Mouse (Mus musculus): ENCODE measurements at regions not wholly inside any gene's neighbourhood (a gene's known extent, or its start where the extent isn't known, plus 50 kb on each side); places are given as distances from the start of the nearest gene placed in this dataset.

DNA sequence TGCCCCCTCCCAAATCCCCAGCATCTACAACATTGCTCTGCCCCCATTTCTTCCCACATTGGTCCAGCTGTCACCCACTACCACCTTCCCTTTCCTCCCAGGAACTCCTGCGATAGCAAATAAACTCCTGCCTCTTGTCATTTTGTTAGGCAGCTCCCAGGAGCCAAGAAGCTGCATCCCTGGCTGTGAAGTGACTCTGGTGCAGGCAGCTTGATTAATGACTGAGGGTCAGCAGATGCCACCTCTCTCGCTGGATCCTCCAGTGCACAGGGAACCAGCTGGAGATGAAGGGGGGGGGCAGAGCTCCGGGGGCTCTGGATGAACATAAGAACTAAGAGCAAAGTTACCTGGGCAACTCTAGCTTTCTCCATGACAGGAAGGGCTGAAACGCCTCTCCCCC lies 235.2 kb downstream of the Gm45692 start:
- no peak for DNase-seq (ENCODE audit: low spot score)

DNA sequence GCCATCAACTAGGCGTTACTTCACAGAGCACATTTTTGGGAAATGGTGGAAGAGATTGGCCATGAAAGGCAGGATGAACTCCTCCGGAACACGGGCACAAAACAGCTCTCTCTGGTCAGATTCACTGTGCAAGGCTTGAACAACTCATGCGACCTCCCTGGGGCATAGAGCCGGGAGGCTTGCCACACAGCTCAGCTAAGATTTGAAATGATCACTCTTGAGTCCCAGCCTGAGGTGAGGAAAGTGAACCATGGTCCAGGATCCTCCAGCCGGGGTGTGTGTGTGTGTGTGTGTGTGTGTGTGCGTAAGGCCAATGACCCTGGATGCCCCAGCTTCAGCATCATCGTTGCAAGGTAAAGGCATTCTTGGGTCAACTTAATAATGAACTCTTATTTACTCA lies 237.5 kb downstream of the Gm45692 start:
- DNase-seq (ENCODE audit: low spot score), result no peak

DNA sequence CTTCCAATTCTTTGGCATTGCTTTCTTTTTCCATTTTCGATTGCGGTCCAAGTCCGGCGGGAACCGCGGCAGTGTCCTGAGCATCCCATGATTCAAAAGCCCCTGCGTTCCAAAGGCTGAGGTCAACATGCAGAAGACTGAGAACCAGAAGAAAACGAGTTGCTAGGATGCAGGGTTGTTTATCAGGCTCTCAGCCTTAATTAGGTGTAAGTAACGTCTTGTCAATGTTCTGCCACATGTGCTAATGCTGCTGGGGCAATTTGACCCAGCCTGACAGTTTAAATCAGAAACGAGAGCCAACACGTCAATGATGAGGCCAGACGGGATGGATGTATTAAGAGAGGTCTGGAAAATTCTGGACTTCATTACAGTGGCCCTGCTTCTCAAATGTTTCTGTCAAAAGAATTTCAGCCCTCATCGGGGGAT lies 239.4 kb downstream of the Gm45692 start:
- no peak for DNase-seq (ENCODE audit: low spot score)

GRCm38 (mm10) chr8:26362366-26362765 lies 243.0 kb downstream of the Gm45692 start:
- DNase-seq (ENCODE audit: low spot score), result no peak

DNA sequence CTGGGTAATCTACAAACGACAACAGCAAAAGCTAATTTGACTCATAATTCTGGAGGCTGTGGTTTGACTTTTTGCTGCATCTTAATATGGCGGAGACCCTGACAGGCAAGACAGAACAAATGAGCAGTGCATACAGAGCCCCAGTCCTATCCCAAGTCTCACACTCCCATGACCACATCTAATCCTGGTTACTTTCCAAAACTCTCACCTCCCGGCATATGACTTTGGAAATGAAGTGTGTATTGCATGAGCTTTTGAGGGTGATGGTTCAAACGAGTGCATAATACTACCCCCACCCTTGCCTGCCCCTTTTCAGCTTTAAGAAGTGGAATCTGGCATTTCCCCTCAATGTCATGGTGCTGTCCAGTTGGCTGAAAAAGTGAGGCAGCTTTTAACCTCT lies 244.3 kb downstream of the Gm45692 start:
- DNase-seq (ENCODE audit: low spot score), result no peak

GRCm38 (mm10) chr8:26364637-26365036 lies 245.3 kb downstream of the Gm45692 start:
- peak; percentile 66 for DNase-seq (ENCODE audit: low spot score)

- DNase-seq (ENCODE audit: low spot score), result no peak
Observed at GRCm38 (mm10) chr8:26380668-26381067, 261.3 kb downstream of the Gm45692 start.

DNA sequence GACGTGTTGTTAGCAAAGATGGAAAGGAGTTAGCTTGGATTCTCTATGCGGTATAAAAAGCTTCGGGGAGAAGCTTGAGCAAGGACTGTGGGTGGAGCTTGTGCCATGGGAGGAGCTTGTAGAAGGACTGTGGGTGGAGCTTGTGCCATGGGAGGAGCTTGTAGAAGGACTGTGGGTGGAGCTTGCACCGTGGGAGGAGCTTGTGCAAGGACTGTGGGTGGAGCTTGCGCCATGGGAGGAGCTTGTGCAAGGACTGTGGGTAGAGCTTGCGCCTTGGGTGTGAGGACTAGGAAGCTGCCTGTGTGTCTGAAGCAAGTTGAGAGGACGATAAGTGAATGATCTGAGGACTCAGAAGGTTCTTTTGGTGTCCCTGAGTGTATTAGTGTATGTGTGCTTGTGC lies 263.1 kb downstream of the Gm45692 start:
- no peak for DNase-seq (ENCODE audit: low spot score)

DNA sequence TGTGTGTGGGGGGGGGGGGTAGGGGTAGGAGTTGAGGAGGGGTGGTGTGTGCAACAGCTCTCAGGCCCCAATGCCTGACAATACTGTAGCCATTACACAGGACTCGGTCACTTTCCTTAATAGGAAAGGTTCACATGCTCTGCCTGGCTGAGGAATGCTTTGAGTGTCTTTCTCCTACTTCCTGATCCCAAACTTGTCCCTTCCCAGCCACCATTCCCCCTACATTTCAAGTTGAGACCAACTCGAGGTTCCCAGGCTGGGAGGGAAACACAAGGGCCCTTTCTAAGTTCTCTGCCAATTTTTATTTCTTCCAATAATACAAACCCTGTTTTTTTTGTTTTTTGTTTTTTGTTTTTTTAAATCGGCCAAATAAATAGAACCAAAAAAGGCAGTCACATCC lies 264.6 kb downstream of the Gm45692 start:
- no peak for DNase-seq (ENCODE audit: low spot score)

DNA sequence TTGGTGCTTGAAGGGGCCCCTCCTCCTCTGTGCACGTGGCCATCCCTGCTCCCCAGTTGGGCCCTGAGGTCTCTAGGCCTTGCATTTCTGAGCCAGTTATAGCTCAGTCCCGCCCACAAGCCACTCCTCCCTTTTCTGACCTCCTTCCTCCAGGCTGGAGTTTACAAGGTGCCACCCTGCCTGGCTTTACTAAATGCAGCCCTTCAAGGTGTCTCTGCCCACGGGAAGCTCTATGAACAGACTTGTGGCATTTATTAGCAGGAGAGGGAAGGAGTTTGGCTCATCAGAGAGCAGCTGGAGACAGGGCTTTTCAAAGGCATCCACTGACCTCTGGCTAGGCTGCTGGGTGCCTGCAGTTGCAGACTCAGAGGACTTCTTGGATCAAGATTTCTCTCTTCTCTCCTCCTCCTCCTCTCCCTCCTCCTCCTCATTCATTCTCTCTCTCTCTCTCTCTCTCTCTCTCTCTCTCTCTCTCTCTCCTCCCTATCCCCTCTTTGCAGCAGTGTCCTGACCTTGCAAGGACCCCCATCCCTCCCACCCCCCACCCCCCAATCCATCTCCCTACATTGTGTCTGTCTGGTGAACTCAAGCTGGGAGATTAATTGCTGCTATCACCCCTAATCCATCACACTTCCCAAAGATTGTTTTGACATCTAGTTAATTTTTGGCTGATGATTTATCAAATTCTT lies 265.1 kb downstream of the Gm45692 start:
- DNase-seq (ENCODE audit: low spot score), result peak; percentile 51

DNA sequence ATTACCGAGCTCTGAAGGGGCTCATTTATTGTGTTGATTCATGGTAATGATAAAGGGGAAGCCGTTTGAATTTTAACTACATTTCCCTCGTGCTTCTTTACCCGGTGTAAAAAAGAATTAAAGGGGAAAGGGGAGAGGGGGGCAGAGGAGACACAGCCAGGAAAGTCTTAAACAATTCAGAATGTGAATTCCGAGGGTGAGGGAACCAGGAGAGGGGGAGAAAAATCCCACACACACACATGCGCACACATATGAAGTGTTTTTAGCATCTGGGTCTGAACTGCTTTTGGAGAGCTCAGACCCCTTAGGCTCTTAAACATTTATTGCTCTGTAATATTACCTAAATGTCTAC lies 265.6 kb downstream of the Gm45692 start:
- no peak for DNase-seq (ENCODE audit: low spot score)

DNA sequence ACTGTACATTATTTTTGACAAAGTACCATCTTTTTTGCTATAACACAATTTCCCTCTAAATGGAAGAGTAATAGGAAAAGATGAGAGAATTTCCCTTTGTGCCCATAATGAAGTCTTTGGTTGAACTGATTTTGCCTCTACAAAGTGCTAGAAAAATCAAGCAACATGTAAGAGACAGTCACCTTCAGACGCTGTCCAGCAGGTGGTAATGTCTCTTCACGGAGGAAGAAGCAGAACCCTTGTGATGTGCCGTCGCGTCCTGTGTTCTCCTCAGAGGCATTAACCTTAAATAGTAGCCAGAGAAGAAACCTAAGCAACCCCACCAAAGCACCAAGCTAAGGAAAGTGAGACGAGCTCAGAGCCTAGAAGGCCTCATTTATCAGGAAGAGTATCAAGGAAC lies 275.7 kb downstream of the Gm45692 start:
- no peak for DNase-seq (ENCODE audit: low spot score)

GRCm38 (mm10) chr8:26420002-26420401 lies 300.7 kb downstream of the Gm45692 start:
- DNase-seq (ENCODE audit: low spot score), result no peak

GRCm38 (mm10) chr8:26420536-26420935 lies 301.2 kb downstream of the Gm45692 start:
- DNase-seq (ENCODE audit: low spot score), result no peak

GRCm38 (mm10) chr8:26427311-26427710 lies 308.0 kb downstream of the Gm45692 start:
- no peak for DNase-seq (ENCODE audit: low spot score)

GRCm38 (mm10) chr8:26429751-26430327 lies 310.5 kb downstream of the Gm45692 start:
- no peak for DNase-seq (ENCODE audit: low spot score)

GRCm38 (mm10) chr8:26432161-26432919 lies 313.0 kb downstream of the Gm45692 start:
- no peak for DNase-seq (ENCODE audit: low spot score)

GRCm38 (mm10) chr8:26436236-26436635 lies 316.9 kb downstream of the Gm45692 start:
- DNase-seq (ENCODE audit: low spot score), result no peak

DNA sequence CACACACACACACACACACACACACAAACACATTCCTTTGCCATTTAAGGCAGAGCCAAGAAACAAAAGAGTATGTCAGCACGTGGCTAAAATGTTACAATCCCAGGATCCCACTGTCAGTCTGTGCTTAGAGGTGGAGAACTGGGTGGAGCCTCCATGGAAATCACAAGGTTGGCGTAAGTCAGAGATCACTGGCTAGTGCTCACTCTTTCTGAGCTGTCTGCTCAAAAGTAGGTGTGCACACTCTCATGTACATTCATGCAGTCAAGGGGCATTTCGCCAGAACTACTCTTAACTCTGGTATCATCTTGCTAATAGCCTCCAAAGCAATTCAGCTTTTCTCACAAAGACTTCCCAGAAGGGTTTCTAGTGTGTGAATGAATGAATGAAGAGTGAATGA lies 318.2 kb downstream of the Gm45692 start:
- no peak for DNase-seq (ENCODE audit: low spot score)

GRCm38 (mm10) chr8:26438246-26438862 lies 319.0 kb downstream of the Gm45692 start:
- no peak for DNase-seq (ENCODE audit: low spot score)

GRCm38 (mm10) chr8:26438877-26439276 lies 319.5 kb downstream of the Gm45692 start:
- no peak for DNase-seq (ENCODE audit: low spot score)

DNA sequence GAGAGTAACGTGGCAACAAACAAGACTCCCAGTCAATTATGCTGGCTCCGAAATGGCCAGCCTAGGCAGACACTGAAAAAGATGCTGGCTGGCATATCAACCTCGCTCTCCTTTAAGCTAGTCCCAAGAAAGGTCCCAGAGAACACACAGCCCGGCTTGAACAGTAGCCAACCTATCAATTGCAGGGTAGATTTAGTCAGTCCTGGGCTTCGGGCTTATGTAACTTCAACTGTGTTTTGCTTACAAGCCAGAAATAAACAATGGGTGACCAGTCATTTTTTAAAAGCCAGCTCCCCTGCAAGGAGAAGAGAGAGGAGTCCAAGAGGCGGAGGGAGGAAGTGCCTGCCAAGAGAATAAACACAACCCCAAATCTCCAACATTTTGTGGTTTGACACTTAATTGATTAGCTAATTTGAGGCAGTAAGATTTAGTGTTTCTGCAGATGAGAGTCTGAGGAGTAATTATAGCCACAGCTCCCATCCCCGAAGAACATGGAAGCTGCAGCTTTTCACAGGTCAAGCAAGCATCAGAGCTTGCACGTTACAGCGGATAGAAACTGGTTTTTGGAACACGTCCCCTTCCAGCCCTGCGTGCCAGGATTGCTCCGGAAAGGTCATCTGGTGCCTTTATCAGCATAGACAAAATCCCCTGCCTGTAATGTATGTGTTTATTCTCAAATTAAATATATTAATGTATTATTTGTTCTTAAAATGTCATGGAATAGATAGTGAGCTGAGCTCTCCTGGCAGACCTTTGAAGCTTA lies 322.1 kb downstream of the Gm45692 start:
- DNase-seq (ENCODE audit: low spot score), result peak; percentile 77
